Mouse (Mus musculus) stomach, embryonic 14.5 days (tissue): Measurements from ENCODE around the gene Lrrc8d. TPM values are rescaled to one million over a fixed set of nuclear protein-coding genes. Genes with fewer than 3 reads are reported as not detected.

ENCODE experiments used
- ATAC-seq: fragments of 200-750 bp; cut with Nextera tagmentation; 2 replicates; pipeline ENCODE4 v1.8.0; 2017; ENCODE audit warnings: low read depth, moderate TSS enrichment; ENCODE audit not compliant: insufficient number of reproducible peaks, insufficient read depth, low FRiP score
- H3K27ac ChIP-seq: fragments of 300-500 bp; sonication (generic); 2 replicates; pipeline ENCODE4 v1.5.1; 2014; ENCODE audit warnings: mild to moderate bottlenecking, low read length, moderate library complexity, mixed read lengths
- H3K27me3 ChIP-seq: fragments of 300-500 bp; sonication (generic); 2 replicates; pipeline ENCODE4 v1.6.1; 2014; ENCODE audit warnings: low read length, control low read depth, mixed read lengths; ENCODE audit not compliant: control insufficient read depth, insufficient read depth
- H3K36me3 ChIP-seq: fragments of 300-500 bp; sonication (generic); 2 replicates; pipeline ENCODE4 v1.6.1; 2014; ENCODE audit warnings: mild to moderate bottlenecking, control low read depth, low read length, moderate library complexity, mixed read lengths; ENCODE audit not compliant: control insufficient read depth, insufficient read depth
- H3K4me1 ChIP-seq: fragments of 300-500 bp; sonication (generic); 2 replicates; pipeline ENCODE4 v1.6.1; 2014; ENCODE audit warnings: low read length, control low read depth, mixed read lengths; ENCODE audit not compliant: control insufficient read depth, insufficient read depth
- H3K4me2 ChIP-seq: fragments of 300-500 bp; sonication (generic); replicated peaks from 2 replicates; pipeline ENCODE4 v1.6.1; 2014; ENCODE audit warnings: low read depth, low read length, control low read depth
- H3K4me3 ChIP-seq: fragments of 300-500 bp; sonication (generic); 2 replicates; pipeline ENCODE4 v1.5.1; 2014; ENCODE audit warnings: low read depth, low read length, control low read depth
- H3K9ac ChIP-seq: fragments of 300-500 bp; sonication (generic); replicated peaks from 2 replicates; pipeline ENCODE4 v1.6.1; 2014; ENCODE audit warnings: low read depth, mild to moderate bottlenecking, control low read depth, low read length, moderate library complexity, mixed read lengths
- H3K9me3 ChIP-seq: fragments of 300-500 bp; sonication (generic); 2 replicates; pipeline ENCODE4 v1.6.1; 2016; ENCODE audit warnings: low read depth, low read length, control low read depth; ENCODE audit not compliant: control insufficient read depth
- WGBS: fragments of 180-500 bp; shearing (Covaris S2); extraction: QIAGEN DNeasy Blood & Tissue Kit; methylation state at CpG from one replicate; pipeline ENCODE4 v1.1.7; 2014; 5-methylcytosine and 5-hydroxymethylcytosine counted together
- polyA plus RNA-seq: library from polyadenylated mRNA; unstranded; fragments of >200 nt; fragmentation: Nextera tagmentation; extraction: Ambion mirVana; gene quantifications from 2 replicates; pipeline ENCODE4 v1.2.1, GENCODE M21; 2014

Gene Lrrc8d
- polyA plus RNA-seq, 1 experiment from 2014 or later, result 17.6 TPM

DNA sequence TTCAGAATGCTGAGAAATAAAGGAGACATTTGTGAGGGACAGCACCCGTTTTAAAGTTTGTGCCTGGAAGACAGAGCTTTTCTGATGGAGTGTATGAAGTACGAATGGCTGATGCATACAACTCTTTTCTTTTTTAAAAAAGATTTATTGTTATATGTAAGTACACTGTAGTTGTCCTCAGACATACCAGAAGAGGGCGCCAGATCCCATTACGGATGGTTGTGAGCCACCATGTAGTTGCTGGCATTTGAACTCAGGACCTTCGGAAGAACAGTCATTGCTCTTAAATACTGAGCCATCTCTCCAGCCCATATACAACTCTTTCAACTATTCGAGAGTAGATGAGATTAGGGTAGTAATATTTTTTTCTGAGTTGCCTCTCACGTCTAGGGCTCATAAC lies 8.1 kb upstream of the Lrrc8d start:
- Histone ChIP-seq H3K4me3 (no peak overlapping the region), H3K4me2 (no peak overlapping the region), H3K9me3 (no peaks in the 10 kb centered on the region), H3K27ac (no peak overlapping the region), H3K4me1 (no peaks in the 10 kb centered on the region), H3K27me3 (no peaks in the 10 kb centered on the region), H3K9ac (no peak overlapping the region), H3K36me3 (no peaks in the 10 kb centered on the region)
- no peak for ATAC-seq
- WGBS, result 81% methylated on average over 7 of the region's 7 CpGs

DNA sequence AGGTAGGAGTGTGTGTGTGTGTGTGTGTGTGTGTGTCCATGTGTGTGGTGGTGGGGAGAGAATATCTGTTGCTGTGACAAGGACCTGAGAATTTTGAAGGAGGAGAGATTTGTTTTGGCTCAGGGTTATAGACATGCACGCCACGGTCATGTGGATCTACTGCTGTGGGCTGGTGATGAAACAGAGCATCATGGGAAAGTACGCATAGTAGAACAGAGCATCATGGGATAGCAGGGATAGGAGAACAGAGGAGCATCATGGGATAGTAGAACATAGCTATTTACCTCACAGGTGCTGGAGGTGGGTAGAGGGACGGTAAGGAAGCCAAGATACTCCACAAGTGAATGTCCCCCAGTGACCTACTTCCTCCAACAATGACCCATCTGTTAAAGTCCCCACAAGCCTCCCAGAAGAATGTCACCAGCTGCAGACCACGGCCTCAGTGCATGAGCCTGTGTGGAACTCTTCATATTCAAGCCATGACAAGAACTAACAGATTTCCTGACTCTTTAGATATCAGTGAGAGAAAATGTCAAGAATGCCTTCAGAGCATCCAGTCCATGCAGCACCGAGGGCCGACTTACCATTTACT lies 5.3 kb upstream of the Lrrc8d start:
- no peak overlapping the region for H3K9ac ChIP-seq
- no peaks in the 10 kb centered on the region for H3K27me3 ChIP-seq
- no peak overlapping the region for H3K27ac ChIP-seq
- peaks cover 4% of the 10 kb centered on the region; the same call in 1 of the 2 replicates for H3K4me1 ChIP-seq
- 84% methylated on average over 7 of the region's 7 CpGs for WGBS
- H3K36me3 ChIP-seq, result no peaks in the 10 kb centered on the region
- ATAC-seq, result no peak
- no peaks in the 10 kb centered on the region for H3K9me3 ChIP-seq
- no peak overlapping the region for H3K4me2 ChIP-seq
- no peak overlapping the region for H3K4me3 ChIP-seq

DNA sequence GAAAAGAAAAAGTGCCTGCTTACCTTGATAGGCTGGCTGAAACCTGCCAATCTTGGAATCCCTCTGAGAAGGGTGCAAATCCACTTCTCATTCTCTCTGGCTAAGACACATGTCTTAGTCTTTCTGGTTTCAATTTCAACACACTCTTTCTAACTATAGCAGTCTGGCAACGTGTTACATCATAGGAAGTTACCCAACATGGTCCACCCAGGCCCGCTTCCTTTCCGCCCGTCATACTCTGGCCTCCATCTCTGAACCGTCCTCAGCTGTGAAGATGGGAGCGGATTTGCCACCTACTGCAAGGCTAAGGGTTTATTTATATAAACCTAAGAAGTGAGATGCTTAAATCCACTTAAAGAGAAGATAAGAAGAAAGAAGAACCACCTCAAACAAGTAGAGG lies 3.7 kb upstream of the Lrrc8d start:
- peaks cover 5% of the 10 kb centered on the region; the same call in 1 of the 2 replicates for H3K4me1 ChIP-seq

DNA sequence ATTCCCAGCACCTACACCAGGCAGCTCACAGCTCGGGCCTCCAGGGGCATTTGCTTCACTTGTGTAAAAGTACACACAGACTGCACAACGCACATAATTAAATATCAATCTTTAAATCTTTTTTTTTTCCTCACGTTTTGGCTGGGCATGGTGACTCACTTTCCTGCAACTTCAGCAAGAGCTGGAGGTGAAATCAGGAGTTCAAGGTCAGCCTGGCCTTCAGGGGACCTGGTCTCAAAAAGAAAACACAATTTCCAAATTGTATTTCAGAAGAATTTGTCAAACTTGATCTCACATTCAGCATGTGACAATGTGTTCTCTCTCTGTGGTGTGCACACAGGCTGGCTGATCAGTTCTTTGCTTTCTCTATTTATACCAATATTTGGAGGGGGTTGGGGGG lies 1.9 kb upstream of the Lrrc8d start:
- Histone ChIP-seq H3K27ac (no peak overlapping the region), H3K9ac (no peak overlapping the region), H3K27me3 (no peaks in the 10 kb centered on the region), H3K36me3 (no peaks in the 10 kb centered on the region), H3K4me3 (no peak overlapping the region), H3K4me2 (no peak overlapping the region), H3K9me3 (no peaks in the 10 kb centered on the region), H3K4me1 (peaks cover 11% of the 10 kb centered on the region; the same call in 1 of the 2 replicates)
- WGBS, result 76% methylated on average over 3 of the region's 3 CpGs
- ATAC-seq, result no peak

More for the DNA sequence above, 3.7 kb upstream of the Lrrc8d start:
- no peaks in the 10 kb centered on the region for H3K27me3 ChIP-seq
- no peaks in the 10 kb centered on the region for H3K36me3 ChIP-seq
- no peak overlapping the region for H3K27ac ChIP-seq
- H3K4me2 ChIP-seq, result no peak overlapping the region
- no peak for ATAC-seq
- no peaks in the 10 kb centered on the region for H3K9me3 ChIP-seq
- 78% methylated on average over 6 of the region's 6 CpGs for WGBS
- no peak overlapping the region for H3K4me3 ChIP-seq
- no peak overlapping the region for H3K9ac ChIP-seq

DNA sequence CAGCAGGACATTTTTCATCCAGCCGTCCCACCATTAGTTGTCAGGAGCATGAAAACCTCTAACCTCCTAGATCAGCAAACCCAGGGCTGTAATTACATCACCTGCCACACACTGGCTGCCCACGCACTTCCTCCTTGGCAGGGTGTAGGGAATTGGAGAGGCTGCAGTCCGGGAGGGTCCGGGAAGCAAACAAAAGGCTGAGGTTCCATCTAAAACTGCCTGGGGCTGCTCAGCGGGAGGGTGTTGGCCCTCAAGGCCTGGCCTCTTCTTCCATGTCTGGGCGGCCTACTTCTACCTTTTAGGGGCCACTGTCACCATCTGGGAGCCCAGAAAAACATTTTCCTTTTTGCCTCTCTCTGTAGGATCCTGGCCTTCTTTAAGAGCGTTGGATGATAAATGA lies 1.1 kb upstream of the Lrrc8d start:
- no peak for ATAC-seq
- 28% methylated on average over 7 of the region's 7 CpGs for WGBS

DNA sequence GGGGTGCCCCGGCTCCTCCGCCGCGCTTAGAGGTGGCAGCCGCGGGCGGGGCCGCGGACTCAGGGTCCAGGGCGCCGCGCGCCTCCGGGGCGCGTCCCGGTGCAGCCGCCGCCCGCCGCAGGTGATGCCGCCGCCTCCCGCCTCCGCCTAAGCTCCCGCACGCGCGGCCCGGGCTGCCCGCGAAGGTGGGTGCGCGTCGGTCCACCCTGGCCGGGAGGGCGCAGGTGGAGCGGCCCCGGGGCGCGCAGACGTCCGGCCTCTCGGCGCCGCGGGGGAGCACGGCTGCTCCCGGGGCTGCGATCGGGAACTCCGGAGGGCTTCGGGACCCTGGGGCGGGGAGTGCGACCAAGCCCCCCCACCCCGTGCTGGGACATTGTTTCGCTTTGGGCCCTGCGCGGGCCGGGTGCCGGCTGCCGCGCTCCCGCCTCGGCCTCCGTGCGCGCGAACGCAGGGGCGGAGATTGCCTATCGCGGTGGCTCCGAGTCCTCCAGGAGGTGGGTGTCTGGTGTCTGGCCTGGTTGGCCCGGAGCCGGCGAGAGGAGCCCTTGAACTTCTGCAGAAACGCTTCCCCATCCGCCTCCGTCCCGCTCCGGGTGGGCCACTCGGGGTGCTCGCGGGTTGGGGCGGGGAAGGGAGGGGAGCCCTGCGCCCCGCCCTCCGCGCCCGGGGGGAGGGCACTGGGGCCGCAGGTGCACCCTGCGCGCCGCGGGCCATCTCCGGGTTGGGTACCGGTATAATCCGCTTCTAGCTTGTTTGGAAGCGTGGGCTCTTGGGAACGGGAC lies 492 bp downstream of the Lrrc8d start:
- Histone ChIP-seq H3K4me1 (peaks cover 26% of the 10 kb centered on the region; the same call in 1 of the 2 replicates), H3K4me3 (peak overlapping the region; percentile 87), H3K9me3 (no peaks in the 10 kb centered on the region), H3K27ac (peak overlapping the region; percentile 91), H3K4me2 (peak overlapping the region; percentile 90), H3K9ac (peak overlapping the region; percentile 87), H3K36me3 (no peaks in the 10 kb centered on the region), H3K27me3 (no peaks in the 10 kb centered on the region)
- peak; percentile 76 for ATAC-seq
- under 1% methylated on average over 89 of the region's 101 CpGs for WGBS

More for the DNA sequence above, 1.1 kb upstream of the Lrrc8d start:
- H3K9me3 ChIP-seq, result no peaks in the 10 kb centered on the region
- peak overlapping the region; percentile 87; the same call in 1 of the 2 replicates for H3K9ac ChIP-seq
- peaks cover 18% of the 10 kb centered on the region; the same call in 1 of the 2 replicates for H3K4me1 ChIP-seq
- H3K27ac ChIP-seq, result no peak overlapping the region; the same call in 1 of the 2 replicates
- no peak overlapping the region for H3K4me3 ChIP-seq
- H3K36me3 ChIP-seq, result no peaks in the 10 kb centered on the region
- peak overlapping the region; percentile 90 for H3K4me2 ChIP-seq
- H3K27me3 ChIP-seq, result no peaks in the 10 kb centered on the region

DNA sequence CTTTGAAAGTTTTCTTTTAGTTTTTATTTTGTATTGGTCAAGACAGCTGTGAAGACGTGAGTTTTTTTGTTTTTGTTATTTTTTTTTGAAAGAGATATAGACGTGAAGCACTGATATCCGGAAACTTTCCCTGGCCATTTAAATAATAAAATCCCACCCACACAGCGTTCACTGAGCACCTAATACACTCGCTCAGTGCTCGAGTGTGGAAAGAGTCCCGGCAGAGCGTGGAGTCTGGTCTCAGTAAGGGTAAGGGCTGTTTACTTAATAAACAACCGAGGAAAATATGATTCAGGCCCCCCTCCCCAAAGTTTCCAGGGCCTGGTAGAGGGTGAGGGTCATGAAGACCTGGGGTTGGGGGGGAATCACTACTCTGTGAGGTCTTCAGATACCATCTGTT lies 1.6 kb downstream of the Lrrc8d start:
- ATAC-seq, result no peak
- H3K27ac ChIP-seq, result no peak overlapping the region

DNA sequence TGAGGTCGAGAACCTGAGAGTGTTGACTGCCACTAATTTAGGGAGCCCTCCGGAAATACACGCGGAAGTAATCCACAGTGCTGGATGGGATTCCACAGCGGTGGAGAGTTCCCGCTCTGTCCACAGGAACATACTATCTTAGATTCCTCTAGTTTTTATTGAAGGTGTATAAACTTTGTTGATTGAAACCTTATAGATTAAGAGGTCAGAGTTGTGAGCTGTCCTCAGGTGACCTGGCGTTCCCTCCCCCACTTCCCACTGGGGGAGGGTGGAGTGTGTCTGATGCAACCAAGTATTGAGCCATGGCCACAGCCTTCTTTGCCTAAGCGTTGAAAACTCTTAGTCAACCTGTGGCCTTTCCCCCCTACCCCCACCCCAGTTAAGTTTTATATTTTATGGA lies 2.1 kb downstream of the Lrrc8d start:
- H3K27ac ChIP-seq, result no peak overlapping the region
- H3K36me3 ChIP-seq, result no peaks in the 10 kb centered on the region
- H3K4me3 ChIP-seq, result no peak overlapping the region
- H3K4me1 ChIP-seq, result peaks cover 26% of the 10 kb centered on the region; the same call in 1 of the 2 replicates
- ATAC-seq, result no peak
- H3K9me3 ChIP-seq, result no peaks in the 10 kb centered on the region
- H3K4me2 ChIP-seq, result peak overlapping the region; percentile 90; the same call in 1 of the 2 replicates
- no peaks in the 10 kb centered on the region for H3K27me3 ChIP-seq
- no peak overlapping the region for H3K9ac ChIP-seq
- 54% methylated on average over 8 of the region's 8 CpGs for WGBS

More for the DNA sequence above, 1.6 kb downstream of the Lrrc8d start:
- Histone ChIP-seq H3K27me3 (no peaks in the 10 kb centered on the region), H3K9me3 (no peaks in the 10 kb centered on the region), H3K4me3 (peak overlapping the region; percentile 87), H3K9ac (0 out of 2 replicates have a peak overlapping the region, but pooled peaks have one; percentile 87), H3K36me3 (no peaks in the 10 kb centered on the region), H3K4me2 (peak overlapping the region; percentile 90), H3K4me1 (peaks cover 26% of the 10 kb centered on the region; the same call in 1 of the 2 replicates)
- whole genome bisulfite sequencing, result 54% methylated on average over 9 of the region's 9 CpGs
